Mouse (Mus musculus): ENCODE measurements at regions not wholly inside any gene's neighbourhood (a gene's known extent, or its start where the extent isn't known, plus 50 kb on each side); places are given as distances from the start of the nearest gene placed in this dataset.

DNA sequence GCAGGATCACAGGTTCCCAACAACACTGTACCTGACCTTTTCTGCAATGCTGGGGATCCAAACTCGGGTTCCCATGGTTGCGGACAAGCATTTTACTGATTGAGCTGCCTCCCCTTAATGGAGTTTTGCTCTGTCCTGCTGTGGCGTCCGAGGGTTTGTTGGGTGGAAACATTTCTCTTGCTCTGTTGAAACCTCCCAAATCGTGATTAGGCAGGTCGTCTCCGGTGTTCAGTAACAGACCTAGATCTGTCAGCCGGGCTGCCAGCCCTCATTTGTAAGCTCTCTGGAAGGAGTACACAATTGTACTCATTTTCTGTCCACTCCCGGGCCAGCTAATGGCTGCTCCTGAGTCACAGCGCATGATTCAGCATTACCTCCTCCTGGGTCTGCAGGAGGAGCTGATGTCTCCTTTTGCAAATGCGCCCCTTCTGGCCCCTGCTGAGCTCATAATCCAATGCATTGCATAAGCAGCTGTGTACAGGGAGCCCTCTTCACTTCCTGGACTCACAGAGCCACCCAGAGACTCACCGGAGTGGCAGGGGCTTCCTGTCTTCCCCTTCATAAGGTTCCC, 49.8 kb upstream of the Sipa1l2 start:
- DNase-seq, result peak; percentile 42

Measured in lung, postnatal 14 days (tissue).